Mouse (Mus musculus) kidney, adult 18-20 months (tissue): ENCODE measurements around the gene Selenom.

ENCODE experiments used
- DNase-seq: peaks from one replicate; pipeline ENCODE4 v3.0.0; 2021

Gene Selenom

GRCm38 (mm10) chr11:3514529-3515054 lies at the start of gene Selenom:
Gene Selenom, plus strand, starts transcription at chr11:3514684.
- DNase-seq: peak; percentile 96

DNA sequence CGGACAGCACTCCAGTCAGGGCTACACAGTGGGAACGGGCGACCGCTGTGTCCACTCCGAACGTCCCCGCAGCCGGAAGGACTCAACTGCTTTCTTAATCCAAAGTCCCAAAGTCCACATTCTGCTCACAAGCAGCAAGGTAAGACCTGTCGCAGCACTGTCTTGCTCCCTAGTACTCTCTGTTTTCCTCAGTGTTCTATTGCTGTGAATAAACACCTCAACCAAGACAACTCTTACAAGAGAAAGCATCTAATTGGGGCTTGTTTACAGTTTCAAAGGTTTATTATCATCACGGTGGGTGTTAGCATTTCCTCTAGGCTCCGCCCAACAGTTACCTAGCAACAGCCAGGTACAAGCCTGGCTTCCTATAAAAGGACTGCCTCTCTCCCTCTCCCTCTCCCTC lies 43.0 kb upstream of the Selenom start:
- peak; percentile 46 for DNase-seq

DNA sequence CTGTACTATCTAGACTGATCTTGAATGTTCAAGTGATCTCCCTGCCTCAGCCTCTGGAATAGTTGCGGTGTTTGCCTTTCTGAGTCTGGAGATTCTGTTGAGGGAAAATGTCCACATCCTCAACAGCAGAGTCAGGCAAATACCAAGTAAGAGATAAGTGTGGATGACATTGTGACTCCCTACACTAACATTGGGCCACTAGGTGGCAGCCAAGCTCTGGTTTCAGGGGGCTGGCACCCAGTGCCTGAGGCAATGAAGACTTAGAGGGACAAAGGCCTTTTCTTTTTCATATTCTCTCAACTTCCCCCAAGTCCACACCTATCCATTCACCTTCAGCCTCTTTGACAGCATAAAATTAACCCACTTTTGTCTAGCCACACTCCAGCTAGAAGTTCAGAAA lies 42.0 kb upstream of the Selenom start:
- DNase-seq: peak; percentile 88

- peak; percentile 50 for DNase-seq
Measured at GRCm38 (mm10) chr11:3474480-3475115, 39.9 kb upstream of the Selenom start.

DNA sequence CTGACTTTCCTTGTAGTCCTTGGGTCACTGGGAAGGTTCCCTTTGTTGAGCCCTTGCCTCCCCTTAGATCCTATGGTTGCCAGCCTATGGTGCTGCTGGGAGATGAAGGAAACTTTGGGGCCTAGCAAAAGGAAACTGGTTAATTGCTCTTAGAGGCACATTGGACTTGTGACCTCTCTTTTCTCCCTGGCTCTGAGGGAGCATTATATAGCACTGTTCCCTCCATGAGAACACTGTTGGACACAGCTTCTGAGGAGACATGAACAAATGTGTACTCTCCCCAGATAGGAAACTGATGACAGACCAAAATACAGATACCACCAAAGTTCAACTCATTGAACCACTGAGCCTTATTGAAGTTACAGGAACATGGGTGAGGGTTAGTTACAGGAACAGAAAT lies 39.0 kb upstream of the Selenom start:
- DNase-seq: no peak

- no peak for DNase-seq
Measured at GRCm38 (mm10) chr11:3483980-3484642, 30.4 kb upstream of the Selenom start.

DNA sequence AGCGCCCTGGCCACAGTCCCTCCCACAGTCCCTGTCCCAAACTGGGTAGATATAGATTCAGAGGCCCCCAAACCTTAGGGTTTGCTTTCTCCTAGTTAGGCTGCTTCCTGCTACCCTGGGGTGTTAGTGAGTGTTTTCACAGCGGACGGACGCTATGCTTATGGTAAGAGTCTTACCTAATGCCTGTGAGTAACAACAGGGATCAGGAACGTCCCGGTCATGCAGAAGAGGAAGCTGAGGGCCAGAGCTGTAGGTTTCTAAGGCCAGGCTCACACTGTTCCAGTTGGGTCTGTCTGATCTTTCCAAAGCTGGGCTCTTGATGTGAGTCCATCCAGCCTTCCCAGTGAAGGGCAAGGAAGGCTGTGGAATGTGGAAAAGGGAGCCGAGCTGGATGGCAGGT lies 28.1 kb upstream of the Selenom start:
- DNase-seq: no peak

GRCm38 (mm10) chr11:3487952-3488570 lies 26.4 kb upstream of the Selenom start, which contains the start of gene Pla2g3:
Gene Pla2g3, plus strand, starts transcription at chr11:3488284.
- DNase-seq: no peak

DNA sequence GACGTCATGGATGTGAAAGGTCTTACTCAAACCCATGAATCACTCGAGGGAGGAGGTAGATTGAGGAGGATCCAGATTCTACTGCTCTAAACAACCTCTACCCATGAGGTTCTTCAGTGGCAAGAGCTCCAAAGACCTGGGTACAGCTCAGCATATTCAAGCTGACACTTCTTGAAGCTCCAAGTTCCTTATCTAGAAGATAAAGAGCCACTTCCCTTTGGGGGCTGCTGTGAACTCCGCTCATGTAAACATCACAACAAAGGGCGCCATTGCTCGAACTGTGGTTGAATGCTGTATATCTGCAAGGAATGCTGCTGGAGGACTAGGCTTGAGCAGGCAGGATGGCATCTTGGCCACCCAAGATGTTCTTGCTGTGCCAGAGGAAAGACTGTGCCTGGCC lies 25.4 kb upstream of the Selenom start:
- no peak for DNase-seq

DNA sequence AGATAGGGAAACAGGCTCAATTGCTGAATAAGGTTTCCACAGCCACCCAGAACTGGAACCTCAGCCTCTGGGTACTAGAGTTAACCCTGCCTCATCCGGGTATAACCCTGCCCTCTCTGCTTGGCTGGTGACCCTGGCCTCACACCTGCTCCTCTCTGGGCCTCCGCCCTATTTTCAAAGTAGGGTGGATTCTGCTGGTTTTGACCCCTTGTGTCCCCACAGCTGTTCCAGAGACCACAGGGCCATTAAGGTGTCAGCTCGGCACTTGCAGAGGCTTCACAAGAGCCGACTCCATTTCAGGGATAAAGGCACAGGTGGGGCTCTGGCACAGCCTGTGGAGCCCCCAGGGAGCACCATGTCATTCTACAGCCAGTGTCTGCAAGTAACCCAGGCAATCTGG lies 21.7 kb upstream of the Selenom start:
- no peak for DNase-seq

GRCm38 (mm10) chr11:3494857-3495256 lies 19.6 kb upstream of the Selenom start:
- DNase-seq: no peak

- no peak for DNase-seq
Measured at GRCm38 (mm10) chr11:3495496-3495895, 19.0 kb upstream of the Selenom start.

DNA sequence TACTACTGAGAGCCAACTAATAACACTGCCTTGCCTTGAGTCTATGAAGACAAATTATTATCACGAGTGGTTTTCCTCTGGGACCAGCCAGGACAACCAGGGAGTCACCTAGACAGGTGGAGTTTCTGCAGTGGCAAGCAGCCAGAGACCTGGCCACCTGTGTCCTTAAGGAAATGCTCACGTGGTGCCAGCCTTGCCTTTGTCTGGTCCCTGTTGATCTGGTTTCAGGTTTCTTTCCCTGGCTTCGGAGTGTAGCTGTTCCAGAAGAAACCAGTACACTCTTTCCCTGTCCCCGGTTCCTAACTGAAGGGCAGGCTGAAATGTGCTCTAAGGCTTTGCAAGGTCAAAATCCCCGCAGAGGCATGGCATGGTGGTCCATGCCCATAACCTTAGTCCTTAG lies 17.7 kb upstream of the Selenom start:
- peak; percentile 55 for DNase-seq

DNA sequence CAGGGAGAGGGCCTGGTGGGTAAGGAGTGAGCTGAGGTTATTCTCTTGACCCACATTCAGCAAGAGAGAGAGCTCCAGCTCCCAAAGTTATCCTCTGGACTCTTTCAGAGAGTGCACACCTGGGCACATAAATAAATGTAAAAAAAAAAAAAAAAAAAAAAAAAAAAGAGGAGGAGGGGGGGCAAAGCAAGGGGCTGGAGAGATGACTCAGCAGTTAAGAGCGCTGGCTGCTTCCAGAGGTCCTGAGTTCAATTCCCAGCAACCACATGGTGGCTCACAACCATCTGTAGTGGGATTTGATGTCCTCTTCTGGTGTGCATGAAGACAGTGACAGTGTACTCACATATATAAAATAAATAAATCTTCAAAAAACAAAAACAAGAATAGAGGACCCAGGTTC lies 17.2 kb upstream of the Selenom start:
- DNase-seq: no peak

GRCm38 (mm10) chr11:3502057-3502456 lies 12.4 kb upstream of the Selenom start:
- DNase-seq: peak; percentile 51

DNA sequence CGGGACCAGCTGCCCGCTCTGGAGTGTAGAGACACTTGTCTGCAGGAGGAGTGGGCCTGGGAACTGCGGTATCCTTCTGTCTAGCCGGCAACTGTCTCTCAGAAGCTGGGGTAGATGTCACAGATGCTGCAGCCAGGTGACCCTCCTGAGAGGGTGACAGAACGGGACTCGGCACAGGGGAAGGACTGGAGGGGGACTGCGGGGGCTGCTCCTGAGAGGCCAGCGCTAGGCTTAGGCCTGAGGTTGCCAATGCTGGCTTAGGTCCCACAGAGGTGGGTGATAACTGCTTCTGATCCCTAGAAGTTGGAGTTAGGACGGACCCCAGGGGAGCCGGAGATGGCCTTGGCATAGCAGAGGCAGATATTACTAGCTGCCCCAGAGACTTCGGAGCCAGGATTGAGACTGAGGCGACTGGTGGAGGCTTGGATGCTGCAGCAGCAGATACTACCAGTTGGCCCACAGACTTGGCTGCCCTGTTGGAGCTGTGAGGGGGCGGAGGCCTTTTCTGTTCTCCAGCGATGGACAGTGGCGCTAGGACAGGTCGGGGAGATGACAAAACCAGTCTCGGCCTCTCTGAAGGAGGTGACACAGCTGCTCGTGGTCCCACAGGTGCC lies 11.9 kb upstream of the Selenom start:
- DNase-seq: no peak

GRCm38 (mm10) chr11:3503755-3504693 lies 10.5 kb upstream of the Selenom start:
- DNase-seq: no peak

DNA sequence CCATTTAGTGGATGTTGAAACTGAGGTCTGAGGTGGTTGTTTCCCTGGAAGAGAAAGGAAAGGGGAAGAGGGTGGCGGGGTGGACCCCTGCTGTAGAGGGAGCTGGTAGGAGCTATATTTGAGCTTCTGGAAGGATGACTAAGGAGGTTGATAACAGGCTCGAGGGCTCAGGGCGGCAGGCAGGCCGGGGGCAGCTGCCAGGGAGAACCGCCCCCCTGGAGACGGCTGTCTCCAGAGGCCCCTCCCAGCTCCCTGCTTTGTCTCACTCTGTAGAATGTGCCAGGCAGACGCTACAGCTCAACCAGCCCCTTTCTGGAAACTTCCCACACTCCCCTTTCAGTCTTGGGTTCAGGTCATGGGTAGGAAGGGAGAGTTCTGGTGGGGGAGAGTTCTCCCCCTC lies 6.3 kb upstream of the Selenom start:
- DNase-seq: no peak

- peak; percentile 71 for DNase-seq
Measured at GRCm38 (mm10) chr11:3509181-3510085, 5.1 kb upstream of the Selenom start.

DNA sequence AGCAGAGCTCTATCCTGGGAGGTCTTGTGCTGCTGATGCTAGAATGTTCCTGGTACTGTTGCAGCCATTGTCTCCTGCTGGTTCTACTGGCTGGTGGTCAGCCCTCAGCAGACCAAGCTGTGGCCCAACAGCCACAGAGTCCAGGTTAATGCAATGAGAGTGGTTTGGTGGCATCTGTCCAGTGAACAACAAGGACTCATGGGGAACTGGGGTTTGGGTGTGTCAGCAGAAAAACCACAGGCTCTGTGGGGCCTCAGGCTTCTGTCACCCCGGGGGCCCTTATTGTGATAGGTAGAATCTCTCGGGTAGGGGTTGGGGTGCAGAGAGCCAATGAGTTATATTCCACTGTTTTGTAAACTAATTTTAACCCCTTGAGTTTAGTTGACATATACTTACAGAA lies 4.2 kb upstream of the Selenom start:
- no peak for DNase-seq

DNA sequence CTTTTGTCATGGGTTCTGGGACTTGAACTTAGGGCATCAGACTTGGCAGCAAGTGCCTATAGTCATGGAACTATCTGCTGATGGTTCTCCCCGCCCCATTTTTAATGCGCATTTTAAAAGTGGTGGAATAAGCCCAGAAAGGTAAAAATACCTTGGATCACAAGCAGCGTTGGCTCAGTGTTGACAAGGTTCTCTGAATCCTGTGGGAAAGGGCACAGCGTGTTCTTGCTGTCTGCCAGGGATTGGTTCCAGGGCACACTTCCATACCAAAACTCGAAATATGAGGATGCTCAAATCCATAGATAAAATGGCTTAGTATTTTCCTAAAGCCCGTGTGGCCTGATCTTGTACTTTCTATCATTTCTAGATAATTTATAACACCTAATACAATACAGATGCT lies 1.2 kb upstream of the Selenom start:
- no peak for DNase-seq
